Mouse (Mus musculus) neural tube, embryonic 11.5 days (tissue): ENCODE data around the gene Prickle1. TPM values are rescaled to one million over a fixed set of nuclear protein-coding genes. Genes with fewer than 3 reads are reported as not detected.

Experiments used
- ATAC-seq: fragments of 200-750 bp; cut with Nextera tagmentation; 2 replicates; pipeline ENCODE4 v1.8.0; 2017; ENCODE audit warnings: moderate number of reproducible peaks, mild to moderate bottlenecking, moderate TSS enrichment, moderate library complexity; ENCODE audit not compliant: insufficient read depth, low FRiP score, low TSS enrichment
- DNase-seq: peaks from one replicate; pipeline ENCODE4 v3.0.0-alpha.2; 2015; ENCODE audit warnings: low spot score
- H3K27ac ChIP-seq: fragments of 300-500 bp; sonication (generic); 2 replicates; pipeline ENCODE4 v1.5.1; 2014; ENCODE audit warnings: low read depth, mild to moderate bottlenecking, low read length
- H3K27me3 ChIP-seq: fragments of 300-500 bp; sonication (generic); 2 replicates; pipeline ENCODE4 v1.6.1; 2014; ENCODE audit warnings: mild to moderate bottlenecking, low read length, mixed read lengths; ENCODE audit not compliant: control insufficient read depth, insufficient read depth
- H3K36me3 ChIP-seq: fragments of 300-500 bp; sonication (generic); 2 replicates; pipeline ENCODE4 v1.6.1; 2014; ENCODE audit warnings: mild to moderate bottlenecking, low read length, moderate library complexity, mixed read lengths; ENCODE audit not compliant: control insufficient read depth, insufficient read depth
- H3K4me1 ChIP-seq: fragments of 300-500 bp; sonication (generic); 2 replicates; pipeline ENCODE4 v1.6.1; 2014; ENCODE audit warnings: low read length, mixed read lengths; ENCODE audit not compliant: control insufficient read depth, insufficient read depth
- H3K4me2 ChIP-seq: fragments of 300-500 bp; sonication (generic); 2 replicates; pipeline ENCODE4 v1.6.1; 2014; ENCODE audit warnings: low read depth, mild to moderate bottlenecking, moderate library complexity
- H3K4me3 ChIP-seq: fragments of 300-500 bp; sonication (generic); 2 replicates; pipeline ENCODE4 v1.5.1; 2014; ENCODE audit warnings: low read depth, low read length
- H3K9ac ChIP-seq: fragments of 300-500 bp; sonication (generic); 2 replicates; pipeline ENCODE4 v1.6.1; 2014; ENCODE audit warnings: mild to moderate bottlenecking, low read length
- H3K9me3 ChIP-seq: fragments of 300-500 bp; sonication (generic); 2 replicates; pipeline ENCODE4 v1.6.1; 2016; ENCODE audit warnings: low read length; ENCODE audit not compliant: control insufficient read depth
- WGBS: fragments of 180-500 bp; shearing (Covaris S2); extraction: QIAGEN DNeasy Blood & Tissue Kit; methylation state at CpG from one replicate; pipeline ENCODE4 v1.1.7; 2014; 5-methylcytosine and 5-hydroxymethylcytosine counted together
- polyA plus RNA-seq: library from polyadenylated mRNA; unstranded; fragments of >200 nt; fragmentation: Nextera tagmentation; extraction: Ambion mirVana; gene quantifications from 2 replicates; pipeline ENCODE4 v1.2.1, GENCODE M21; 2014

The Prickle1 gene
- 19.9 and 21.8 TPM in 2 replicates for polyA plus RNA-seq

DNA sequence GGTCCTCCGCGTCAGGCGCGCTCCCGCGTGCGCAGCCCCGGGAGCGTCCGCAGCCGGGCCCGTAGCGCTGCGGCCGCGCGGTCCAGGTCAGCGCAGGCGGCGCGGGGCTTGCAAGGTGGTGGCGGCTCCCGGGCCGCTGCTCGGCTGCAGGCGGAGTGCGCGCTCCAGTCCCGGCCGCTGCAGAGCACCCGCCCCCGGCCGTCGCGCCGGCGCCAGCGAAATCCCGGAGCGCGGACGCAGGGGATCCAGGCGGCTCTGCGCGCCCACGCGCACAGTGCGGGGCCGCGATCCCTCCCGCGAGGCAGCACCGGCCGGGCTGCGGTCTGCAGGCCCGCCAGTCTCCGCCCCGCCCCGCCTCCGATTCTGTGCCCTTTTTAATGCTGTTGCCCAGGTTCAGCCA, at the start of gene Prickle1:
Prickle1 (minus strand) TSS at position 146 of the 400 bp plus-strand sequence.
- H3K4me2 ChIP-seq: peak within 1 kb of the TSS; percentile 91
- H3K27me3 ChIP-seq: no peaks in the 10 kb centered on the region
- H3K27ac ChIP-seq: peak within 1 kb of the TSS; percentile 88
- no peaks in the 10 kb centered on the region for H3K9me3 ChIP-seq
- H3K36me3 ChIP-seq: no peaks in the 10 kb centered on the region
- H3K4me3 ChIP-seq: peak within 1 kb of the TSS; percentile 81
- DNase-seq (peak; percentile 93), ATAC-seq (peak; percentile 93)
- peak within 1 kb of the TSS; percentile 90 for H3K9ac ChIP-seq
- peaks cover 11% of the 10 kb centered on the region; the same call in 1 of the 2 replicates for H3K4me1 ChIP-seq
- 0% methylated on average over 58 of the region's 60 CpGs for WGBS

- H3K9ac ChIP-seq: no peak overlapping the region
- no peak overlapping the region for H3K4me3 ChIP-seq
- no peaks in the 10 kb centered on the region for H3K27me3 ChIP-seq
- no peaks in the 10 kb centered on the region for H3K9me3 ChIP-seq
- WGBS: 92% methylated on average over 2 of the region's 2 CpGs
- DNase-seq: no peak
- no peaks in the 10 kb centered on the region for H3K4me1 ChIP-seq
- H3K36me3 ChIP-seq: no peaks in the 10 kb centered on the region
- no peak overlapping the region for H3K27ac ChIP-seq
- ATAC-seq: no peak
- no peak overlapping the region for H3K4me2 ChIP-seq
Measured at GRCm38 (mm10) chr15:93640221-93640620, 44.5 kb upstream of the Prickle1 start.

DNA sequence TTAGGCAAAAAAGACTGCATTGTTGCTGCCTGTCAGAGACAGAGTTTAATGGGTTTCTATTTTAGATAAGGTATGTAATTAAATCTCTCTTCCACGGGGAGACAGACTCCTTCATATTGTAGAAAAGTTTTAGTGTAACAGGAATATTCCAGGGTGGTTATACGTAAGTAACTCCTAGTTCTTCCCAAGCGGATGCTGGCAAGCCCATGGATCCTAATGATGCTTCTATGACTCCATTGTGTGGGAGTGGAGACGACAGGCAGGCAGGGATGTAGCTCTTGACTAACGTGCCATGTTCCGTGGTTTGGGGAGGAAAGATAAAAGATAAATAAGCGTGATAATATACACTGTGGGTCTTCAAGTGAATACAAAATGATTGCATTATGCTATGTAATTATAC, 41.3 kb upstream of the Prickle1 start:
- Histone ChIP-seq H3K27ac (no peak overlapping the region), H3K4me3 (no peak overlapping the region), H3K27me3 (no peaks in the 10 kb centered on the region), H3K4me1 (no peaks in the 10 kb centered on the region), H3K36me3 (no peaks in the 10 kb centered on the region), H3K9me3 (no peaks in the 10 kb centered on the region), H3K9ac (no peak overlapping the region), H3K4me2 (no peak overlapping the region)
- no peak for ATAC-seq
- 91% methylated on average over 7 of the region's 7 CpGs for WGBS
- no peak for DNase-seq

- H3K4me3 ChIP-seq: no peak overlapping the region
- no peak overlapping the region for H3K9ac ChIP-seq
- ATAC-seq (no peak), DNase-seq (no peak)
- 67% methylated on average over 4 of the region's 4 CpGs for WGBS
- H3K4me1 ChIP-seq: no peaks in the 10 kb centered on the region
- H3K27ac ChIP-seq: no peak overlapping the region
- H3K4me2 ChIP-seq: no peak overlapping the region
- no peaks in the 10 kb centered on the region for H3K9me3 ChIP-seq
- no peaks in the 10 kb centered on the region for H3K36me3 ChIP-seq
- no peaks in the 10 kb centered on the region for H3K27me3 ChIP-seq
Measured at GRCm38 (mm10) chr15:93635603-93636002, 39.9 kb upstream of the Prickle1 start.

DNA sequence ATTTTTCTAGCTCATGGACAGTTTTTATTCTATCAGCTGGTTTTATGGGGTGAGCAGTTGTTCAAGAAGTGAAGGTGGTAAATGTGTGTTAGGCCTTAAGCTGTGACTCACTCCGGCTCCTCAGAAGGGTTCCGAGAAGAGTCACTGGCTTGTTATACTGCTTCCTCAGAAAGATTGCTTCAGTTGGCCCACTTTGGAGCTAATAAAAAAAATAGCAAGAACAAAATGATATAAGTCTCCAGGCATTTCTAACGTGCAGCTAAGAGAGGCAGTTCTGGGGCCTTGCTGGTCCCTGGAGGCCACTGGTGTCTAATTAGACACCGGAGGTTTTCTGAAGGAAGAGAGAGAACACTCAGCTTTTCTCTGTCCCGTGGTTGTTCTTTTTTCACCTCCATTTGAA, 38.8 kb upstream of the Prickle1 start:
- H3K27me3 ChIP-seq: no peaks in the 10 kb centered on the region
- no peaks in the 10 kb centered on the region for H3K36me3 ChIP-seq
- H3K4me3 ChIP-seq: no peak overlapping the region
- H3K4me1 ChIP-seq: no peaks in the 10 kb centered on the region
- no peak for ATAC-seq
- H3K9ac ChIP-seq: no peak overlapping the region
- DNase-seq: no peak
- H3K27ac ChIP-seq: no peak overlapping the region
- 75% methylated on average over 5 of the region's 5 CpGs for WGBS
- H3K9me3 ChIP-seq: no peaks in the 10 kb centered on the region
- no peak overlapping the region for H3K4me2 ChIP-seq

DNA sequence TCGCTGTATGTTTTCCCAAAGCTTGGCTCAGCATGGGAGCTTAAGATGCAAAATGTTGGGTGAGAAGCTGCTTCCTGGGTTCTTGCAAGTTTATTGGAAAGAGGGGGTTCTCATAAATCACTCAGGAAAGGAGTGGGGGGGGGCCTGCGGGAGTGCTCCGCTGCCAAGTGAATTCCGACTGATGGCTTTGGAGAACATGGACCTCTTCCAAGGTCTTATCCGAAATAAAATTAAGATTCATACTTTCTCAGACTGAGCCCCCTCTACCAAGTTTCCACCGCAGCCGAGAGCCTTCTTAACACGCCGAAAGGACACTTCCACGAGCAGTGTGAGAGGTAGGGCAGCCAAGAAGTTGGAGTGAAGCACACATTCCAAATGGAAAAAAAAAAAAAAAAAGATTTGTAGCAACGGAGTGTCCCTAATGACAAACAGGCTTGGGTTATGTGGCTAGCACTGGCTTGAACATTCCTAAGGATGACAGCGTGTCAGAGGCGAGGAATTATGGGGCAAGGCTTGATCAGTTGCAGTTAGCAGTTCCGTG, 34.4 kb upstream of the Prickle1 start:
- ATAC-seq: no peak
- no peak for DNase-seq
- H3K9me3 ChIP-seq: no peaks in the 10 kb centered on the region
- H3K4me1 ChIP-seq: no peaks in the 10 kb centered on the region
- 70% methylated on average over 14 of the region's 14 CpGs for WGBS
- H3K27me3 ChIP-seq: no peaks in the 10 kb centered on the region
- H3K27ac ChIP-seq: no peak overlapping the region
- H3K36me3 ChIP-seq: no peaks in the 10 kb centered on the region
- H3K9ac ChIP-seq: no peak overlapping the region
- H3K4me3 ChIP-seq: no peak overlapping the region
- H3K4me2 ChIP-seq: no peak overlapping the region

DNA sequence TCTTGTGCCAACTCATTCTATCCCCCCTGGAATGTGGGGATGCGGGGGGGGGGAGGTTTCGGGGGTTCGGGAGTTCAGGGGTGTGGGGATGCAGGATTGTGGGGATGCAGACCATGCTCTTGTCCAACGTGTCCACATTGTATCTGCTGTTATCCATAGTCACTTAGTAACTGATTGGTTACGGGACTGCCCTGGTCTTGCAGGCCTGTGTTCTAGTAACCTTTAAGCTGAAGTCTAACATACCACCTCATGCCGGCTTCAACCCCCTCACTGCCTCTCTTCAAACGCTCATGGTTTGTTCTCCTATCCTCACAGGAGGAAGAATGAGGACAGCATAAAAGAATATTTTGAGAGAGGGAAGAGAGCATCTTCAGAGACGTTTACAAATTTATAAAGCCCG, 33.5 kb upstream of the Prickle1 start:
- no peak overlapping the region for H3K9ac ChIP-seq
- H3K9me3 ChIP-seq: no peaks in the 10 kb centered on the region
- DNase-seq (no peak), ATAC-seq (no peak)
- no peak overlapping the region for H3K4me2 ChIP-seq
- no peak overlapping the region for H3K27ac ChIP-seq
- 90% methylated on average over 9 of the region's 9 CpGs for WGBS
- H3K36me3 ChIP-seq: no peaks in the 10 kb centered on the region
- H3K27me3 ChIP-seq: no peaks in the 10 kb centered on the region
- no peaks in the 10 kb centered on the region for H3K4me1 ChIP-seq
- no peak overlapping the region for H3K4me3 ChIP-seq

GRCm38 (mm10) chr15:93627836-93628797, 32.4 kb upstream of the Prickle1 start:
- no peak for DNase-seq
- Histone ChIP-seq H3K4me1 (no peaks in the 10 kb centered on the region), H3K9me3 (no peaks in the 10 kb centered on the region), H3K27me3 (no peaks in the 10 kb centered on the region), H3K9ac (no peak overlapping the region), H3K4me3 (no peak overlapping the region), H3K36me3 (no peaks in the 10 kb centered on the region), H3K27ac (no peak overlapping the region), H3K4me2 (no peak overlapping the region)
- 77% methylated on average over 21 of the region's 21 CpGs for whole genome bisulfite sequencing
- no peak for ATAC-seq

- H3K9me3 ChIP-seq: no peaks in the 10 kb centered on the region
- 51% methylated on average over 4 of the region's 4 CpGs for WGBS
Measured at GRCm38 (mm10) chr15:93619551-93619950, 23.9 kb upstream of the Prickle1 start.

More at GRCm38 (mm10) chr15:93619551-93619950, 23.9 kb upstream of the Prickle1 start:
- DNase-seq: no peak
- Histone ChIP-seq H3K36me3 (no peaks in the 10 kb centered on the region), H3K4me1 (no peaks in the 10 kb centered on the region), H3K4me2 (no peak overlapping the region), H3K27me3 (no peaks in the 10 kb centered on the region), H3K27ac (no peak overlapping the region), H3K4me3 (no peak overlapping the region), H3K9ac (no peak overlapping the region)
- ATAC-seq: no peak
